Mouse (Mus musculus) kidney, adult 9 months (tissue): Measurements from ENCODE around the gene Slc2a12.

Source experiments
- DNase-seq: peaks from one replicate; pipeline ENCODE4 v3.0.0; 2022

The Slc2a12 gene

DNA sequence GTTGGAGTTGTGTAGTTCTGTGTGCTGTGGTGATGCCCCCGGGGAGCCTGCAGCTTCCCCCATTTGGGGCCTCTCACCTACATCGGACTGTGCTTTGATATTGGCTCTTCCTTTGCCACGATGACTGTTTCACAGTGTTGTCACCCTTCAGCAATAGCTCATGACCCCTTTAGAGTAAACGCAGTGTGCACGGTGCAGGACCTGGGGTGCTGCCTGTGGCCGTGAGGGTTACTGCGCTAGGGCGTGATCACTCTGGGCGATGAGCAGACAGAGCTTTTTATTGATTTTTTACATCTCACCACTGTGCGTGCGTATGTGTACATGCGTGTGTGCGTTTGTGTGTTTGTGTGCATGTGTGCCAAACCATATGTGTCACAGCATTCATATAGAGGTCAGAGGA is 23.7 kb downstream of the Slc2a12 start:
- no peak for DNase-seq

GRCm38 (mm10) chr10:22674176-22674575 is 29.4 kb downstream of the Slc2a12 start:
- no peak for DNase-seq

DNA sequence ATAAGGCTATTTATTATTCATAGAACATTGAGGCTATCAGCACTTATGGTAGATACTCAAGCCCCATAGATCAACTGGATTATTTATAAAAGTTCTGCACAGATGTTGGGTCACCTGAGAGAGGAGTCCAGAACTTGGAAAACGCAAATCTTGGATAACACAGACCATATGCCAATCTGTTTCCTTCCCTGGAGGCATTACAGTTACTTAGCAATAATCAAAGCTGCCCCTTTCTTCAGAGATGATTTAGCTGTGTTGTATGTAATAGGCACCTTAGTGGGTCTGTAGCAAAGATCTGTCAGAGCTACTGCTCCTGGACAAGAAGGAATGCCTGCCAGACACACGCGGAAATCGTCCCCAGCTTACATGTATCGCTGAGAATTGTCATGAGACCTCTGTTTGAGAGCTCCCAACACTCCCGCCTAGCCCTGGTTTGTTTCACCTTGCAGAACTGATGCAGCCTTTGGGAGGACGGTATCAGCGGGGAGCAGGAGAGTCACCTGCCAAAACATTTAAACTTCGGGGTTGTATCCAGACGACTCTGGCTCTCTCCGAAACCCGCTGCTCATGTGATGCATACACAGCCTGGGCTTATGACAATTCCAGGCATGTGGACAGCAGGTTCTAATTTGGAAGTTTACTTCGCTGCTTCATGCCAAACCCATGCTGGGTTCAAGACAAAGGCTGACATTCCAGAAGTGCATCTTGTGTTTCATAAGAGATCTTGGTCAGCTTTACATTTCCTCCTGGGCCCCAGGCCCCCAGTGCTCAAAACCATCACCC is 31.2 kb downstream of the Slc2a12 start:
- no peak for DNase-seq

- DNase-seq: peak; percentile 38
These were observed 51.4 kb downstream of the Slc2a12 start for GRCm38 (mm10) chr10:22696236-22696635.

DNA sequence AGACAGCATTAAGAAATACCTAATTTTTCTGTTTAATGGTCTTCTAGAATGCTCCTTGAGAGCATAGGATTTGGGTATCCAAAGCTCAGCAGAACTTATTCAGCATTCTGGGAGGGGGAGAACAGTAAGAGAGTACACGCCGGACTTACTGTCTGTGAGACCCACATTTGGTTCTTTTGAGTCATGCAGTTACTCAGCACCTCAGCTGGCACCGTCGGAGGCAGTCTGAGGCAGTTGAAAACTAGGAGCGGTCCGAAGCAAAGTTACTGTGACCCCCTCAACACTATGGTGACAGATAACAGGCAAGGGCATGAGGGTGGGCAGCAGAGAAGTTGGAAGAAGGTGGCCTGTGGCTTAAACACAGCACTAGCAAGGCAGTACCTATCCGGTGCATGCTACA is 52.1 kb downstream of the Slc2a12 start:
- no peak for DNase-seq

DNA sequence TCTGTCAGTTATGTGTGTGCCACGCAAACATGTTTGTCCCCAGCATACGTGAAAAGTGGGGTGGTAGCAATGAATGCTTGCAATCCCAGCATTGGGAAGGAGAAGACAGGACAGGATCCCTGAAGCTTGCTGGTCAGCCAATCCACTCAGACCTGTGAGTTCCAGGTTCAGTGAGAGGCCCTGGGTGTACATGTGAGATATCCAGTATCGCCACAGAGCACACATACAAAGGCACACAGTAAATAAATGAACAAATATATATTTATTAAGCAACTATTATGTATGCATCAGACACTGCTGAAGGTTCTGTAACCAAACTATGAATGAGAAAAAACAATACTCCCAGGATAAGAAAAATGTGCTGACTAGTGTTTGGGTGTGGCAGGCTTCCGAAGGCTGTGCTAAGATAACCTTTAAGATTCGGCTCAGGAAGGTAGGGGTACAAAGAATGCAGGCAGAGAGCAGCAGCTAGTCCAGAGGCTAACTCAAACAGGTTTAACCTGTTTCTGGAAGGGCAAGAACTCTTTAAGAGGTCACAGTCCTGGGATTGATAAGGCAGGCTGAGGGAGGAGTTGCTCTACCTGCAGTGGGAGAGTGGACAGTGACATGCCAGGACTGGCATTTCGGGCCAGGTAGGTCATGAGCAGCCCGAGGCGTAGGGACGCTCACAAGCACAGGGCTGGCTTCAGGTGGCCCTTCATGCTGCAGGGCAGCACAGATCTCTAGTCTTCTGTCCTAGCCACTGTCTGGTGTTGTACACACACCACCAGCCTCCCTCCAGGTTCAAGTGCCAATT is 53.5 kb downstream of the Slc2a12 start:
- peak; percentile 38 for DNase-seq

- no peak for DNase-seq
These were observed 54.9 kb downstream of the Slc2a12 start for GRCm38 (mm10) chr10:22699487-22700335.

DNA sequence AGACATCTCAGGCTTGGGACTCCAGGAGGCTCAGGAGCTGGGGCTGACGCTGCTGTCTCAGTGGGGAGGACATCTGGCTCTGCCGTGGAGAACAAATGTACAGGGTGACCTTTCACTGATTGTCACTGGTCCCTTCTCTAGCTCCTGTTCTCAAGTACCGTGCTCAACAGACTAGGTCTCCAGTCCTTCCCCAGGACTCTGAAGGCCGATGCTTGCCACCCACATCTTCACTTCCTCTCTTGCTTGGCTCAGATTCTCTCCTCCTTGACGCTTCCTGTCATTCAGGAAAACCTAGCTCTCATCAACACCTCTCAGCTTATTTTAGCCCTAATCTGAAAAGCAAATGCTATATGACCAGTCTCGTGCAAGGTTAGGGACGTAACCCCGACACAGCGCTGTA is 56.0 kb downstream of the Slc2a12 start:
- DNase-seq: no peak

DNA sequence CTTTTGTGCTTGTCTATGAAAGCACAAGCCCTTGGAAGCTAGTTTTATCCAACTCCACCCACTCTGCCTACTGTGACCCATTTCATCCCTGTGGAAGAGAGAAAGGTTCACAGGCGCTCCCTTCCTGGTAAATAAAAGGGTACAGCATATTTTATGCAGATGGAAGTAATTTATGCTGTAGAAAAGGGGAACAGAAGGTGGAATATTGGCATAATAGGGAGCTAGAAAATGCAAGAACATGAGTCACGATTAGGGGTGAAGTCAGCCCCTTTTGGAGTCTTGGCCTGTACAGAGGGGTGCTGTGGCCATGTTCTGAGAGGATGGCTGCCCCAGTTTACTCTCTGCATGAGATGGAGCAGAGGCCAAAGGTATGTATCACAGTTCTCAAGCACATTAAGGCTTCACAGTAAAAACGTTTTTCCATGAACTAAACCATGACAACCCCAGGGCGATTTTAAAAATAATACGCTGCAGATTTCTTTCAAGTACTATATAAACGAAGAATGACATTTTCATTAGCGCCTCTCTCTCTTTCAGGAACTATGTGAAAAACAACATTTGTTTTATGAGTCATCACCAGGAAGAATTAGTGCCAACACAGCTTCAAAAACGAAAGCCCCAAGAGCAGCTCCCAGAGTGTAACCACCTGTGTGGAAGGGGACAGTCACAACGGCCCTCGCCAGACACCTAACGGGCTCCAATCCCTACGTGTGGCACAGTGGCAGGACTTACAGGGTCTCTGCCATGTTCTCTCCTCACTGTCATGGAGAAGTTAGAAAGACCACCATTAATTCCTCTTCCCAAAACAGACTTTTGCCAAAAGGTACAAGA is 56.9 kb downstream of the Slc2a12 start:
- no peak for DNase-seq

DNA sequence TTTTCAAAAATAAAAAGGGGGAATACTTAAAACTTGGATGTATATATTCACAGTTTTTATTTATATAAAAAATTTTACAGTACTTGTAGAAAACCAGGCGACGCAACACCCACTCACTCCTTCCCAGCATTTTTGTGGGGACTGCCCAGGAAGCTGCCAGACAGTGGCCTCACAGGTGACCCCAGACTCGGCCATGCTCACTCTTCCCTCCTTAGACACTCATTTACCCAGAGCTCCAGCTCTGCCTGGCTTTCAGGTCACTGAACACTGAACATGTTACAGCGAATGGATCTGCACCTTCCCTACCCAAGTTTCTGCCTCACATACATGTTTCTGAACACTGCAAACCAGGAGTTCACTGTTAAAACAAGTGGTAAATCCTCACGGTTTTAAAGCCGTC is 59.0 kb downstream of the Slc2a12 start:
- DNase-seq: peak; percentile 42

DNA sequence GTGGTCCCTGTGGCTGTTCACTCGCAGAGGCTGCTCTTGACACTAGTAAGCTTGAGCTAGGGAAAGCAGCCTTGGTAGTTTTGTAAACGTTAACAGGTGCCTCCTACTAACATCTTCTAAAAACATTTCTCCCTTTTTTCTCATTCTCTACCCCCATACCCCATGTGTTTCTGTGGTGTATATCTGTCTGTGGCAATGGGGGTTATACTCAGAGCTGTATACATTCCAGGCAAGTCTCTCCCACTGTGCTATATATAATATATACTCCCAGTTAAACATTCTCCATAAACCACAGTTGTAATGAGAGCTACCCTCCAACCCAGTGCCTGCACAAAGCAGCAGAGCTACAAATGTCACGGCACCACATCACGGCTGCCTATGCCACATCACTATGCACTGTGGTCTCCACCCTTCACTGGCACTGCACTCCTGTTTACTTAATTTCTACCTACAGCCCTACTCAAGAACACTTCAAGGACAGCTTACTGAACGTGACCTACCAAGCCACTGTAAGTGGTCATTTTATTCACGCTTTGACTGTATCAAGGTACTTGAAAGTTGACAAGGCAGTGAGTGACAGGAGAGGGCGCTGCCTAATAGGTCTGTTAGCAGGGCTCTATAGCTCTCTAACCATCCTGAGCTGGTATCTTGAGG is 63.5 kb downstream of the Slc2a12 start:
- DNase-seq: peak; percentile 24

DNA sequence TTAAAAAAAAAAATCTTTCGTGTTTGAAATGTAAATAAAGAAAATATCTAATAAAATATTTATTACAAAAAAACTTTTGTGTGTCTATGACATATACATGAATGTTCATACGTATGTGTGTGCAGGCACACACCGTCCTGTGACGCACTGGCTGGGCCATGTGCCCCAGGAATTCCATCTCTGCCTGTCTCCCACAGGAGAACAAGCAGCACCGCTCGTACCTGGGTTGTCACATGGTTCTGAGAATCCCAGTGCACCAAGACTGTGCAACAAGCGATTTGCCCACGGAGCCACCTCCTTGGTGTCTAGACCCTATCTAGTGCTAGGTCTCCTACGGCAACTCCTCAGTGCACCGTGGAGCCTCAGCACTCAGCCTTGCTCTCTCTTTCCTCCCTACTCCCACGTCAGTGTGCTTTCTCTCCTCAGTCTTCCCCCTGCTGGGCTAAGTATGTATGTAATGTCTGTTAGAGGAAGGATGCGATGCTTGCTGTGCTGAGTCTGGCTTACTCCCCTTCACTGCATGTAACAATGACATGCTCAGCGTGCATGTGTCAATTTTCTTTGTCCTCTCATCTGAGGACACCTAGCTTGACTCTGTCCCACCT is 65.5 kb downstream of the Slc2a12 start:
- DNase-seq: no peak

DNA sequence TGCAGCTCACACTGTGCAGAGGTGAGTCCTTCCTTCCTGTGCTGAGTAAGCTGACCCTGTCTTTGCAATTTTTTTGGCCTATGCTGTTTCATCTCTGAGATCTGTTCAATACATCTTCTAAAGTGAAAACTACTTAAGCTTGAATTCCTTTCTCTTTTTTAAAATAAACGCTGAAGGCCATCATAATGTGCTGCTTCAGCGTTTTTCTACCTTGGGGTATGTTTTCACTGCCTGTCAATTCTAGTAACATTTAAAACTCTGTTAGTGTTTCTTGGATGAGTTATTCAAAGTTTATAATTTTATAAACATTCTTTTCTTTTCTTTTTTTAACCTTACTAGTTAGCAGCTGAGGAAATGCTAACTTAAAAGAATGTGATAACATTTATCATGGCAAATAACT is 68.1 kb downstream of the Slc2a12 start:
- no peak for DNase-seq

DNA sequence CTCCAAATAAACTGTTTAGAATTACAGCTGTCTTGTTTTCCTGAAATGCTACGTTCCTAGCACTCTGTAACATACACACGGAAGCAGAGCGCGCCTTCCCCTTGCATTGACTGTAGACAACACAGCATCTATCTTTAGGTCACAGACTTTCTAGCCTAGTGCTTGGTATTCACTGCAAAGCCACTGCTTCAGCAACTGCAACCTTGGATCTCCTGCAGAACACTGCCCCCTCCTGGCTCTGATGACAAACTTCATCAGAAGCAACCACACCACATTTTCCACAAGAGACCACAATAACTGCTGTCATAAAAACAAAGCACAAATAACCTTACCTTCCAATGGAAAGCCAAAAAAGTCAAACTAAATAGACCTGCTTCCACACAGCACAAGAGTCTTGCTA is 69.7 kb downstream of the Slc2a12 start:
- peak; percentile 60 for DNase-seq

- DNase-seq: no peak
These were observed 73.7 kb downstream of the Slc2a12 start for GRCm38 (mm10) chr10:22718475-22718874.

DNA sequence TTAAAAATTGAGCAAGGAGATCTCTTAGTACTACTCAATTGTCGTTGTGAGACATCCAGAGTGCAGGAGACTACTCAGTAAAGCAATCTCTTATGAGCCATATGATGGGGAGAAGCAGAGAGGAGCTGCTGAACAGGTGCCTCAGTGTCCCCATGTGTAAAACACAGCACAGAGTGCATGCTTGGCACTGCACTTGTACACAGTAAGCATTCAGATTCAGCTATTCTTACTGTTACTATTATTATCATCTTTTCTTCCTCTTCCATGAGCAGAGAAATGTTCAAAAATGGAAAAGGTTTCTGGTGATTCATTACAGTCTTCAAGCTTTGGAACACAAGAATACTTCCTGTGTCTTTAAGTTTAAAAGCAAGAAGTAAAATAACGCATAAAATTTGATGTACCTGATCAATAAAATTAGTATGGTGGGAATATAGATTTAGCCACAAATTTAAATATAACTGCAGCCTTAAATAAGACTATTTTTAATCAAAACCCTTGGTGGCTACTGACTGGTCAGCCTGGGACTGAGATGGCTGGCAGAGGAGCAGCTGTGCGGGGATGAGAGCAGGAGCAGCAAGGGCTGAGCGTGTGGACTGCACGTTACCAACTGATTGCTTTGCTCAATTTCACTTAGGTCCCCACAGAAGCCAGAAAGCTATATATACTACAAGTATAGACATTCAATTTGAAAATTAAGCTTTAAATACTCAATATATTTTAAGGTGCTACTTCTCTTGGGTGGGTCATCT is 76.1 kb downstream of the Slc2a12 start:
- DNase-seq: no peak

- DNase-seq: no peak
These were observed 80.4 kb downstream of the Slc2a12 start for GRCm38 (mm10) chr10:22725166-22725565.

DNA sequence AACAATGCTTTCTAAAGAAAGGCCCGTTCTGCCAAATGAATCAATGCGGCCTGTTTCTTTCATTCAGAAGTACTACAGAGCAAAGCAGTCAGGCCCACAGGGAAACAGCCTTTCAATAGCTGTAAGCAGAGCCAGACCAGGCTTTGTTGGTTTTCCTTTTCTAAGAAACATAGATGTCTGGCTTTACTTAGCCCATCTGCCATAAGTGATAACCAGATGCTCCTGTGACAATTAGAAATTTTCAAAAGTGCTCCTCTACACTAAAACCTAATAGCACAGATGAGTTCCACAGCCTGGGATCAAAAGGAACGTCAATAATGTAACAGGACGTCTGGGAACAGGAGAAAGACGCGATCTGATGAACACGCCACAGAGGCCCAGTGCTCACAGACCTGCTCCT is 81.5 kb downstream of the Slc2a12 start:
- no peak for DNase-seq

GRCm38 (mm10) chr10:22728257-22728656 is 83.4 kb downstream of the Slc2a12 start:
- DNase-seq: no peak

DNA sequence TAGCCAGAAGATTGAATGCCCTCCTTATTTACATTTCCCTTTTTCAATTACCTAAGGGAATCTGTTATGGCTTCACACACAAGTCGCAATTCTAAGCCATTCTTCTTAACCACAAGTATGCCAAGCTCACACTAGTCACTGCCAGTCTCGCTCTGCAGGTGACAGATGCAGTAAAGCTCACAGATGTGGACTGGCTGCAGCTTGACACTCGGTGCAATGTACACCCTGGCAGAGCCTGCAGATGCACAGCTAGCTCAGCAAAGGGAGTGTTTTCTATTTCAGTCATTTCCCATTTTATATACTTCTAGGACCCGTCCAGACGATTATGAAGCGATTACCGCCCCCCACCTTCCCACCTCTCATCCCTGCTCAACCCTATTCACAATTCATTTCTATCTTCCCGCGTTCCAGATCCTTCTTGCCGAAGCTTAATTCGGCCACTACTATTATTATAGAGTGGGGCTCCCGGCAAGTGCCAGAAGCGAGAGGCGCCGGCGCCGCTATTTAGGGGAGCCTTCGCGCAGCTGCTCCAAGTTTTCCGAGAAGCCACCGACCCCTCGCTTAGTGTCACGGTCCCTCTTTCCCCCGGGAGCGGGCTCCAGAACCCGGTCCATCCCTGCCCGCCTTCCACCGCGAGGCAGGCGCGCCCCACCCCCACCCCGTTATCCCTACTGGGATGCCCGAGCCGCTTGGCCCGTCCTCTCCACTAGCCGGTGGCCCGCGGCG is 85.6 kb downstream of the Slc2a12 start:
- no peak for DNase-seq
